Mouse (Mus musculus): ENCODE data around the gene Gm13278. TPM values are rescaled to one million over a fixed set of nuclear protein-coding genes. Genes with fewer than 3 reads are reported as not detected.
"Not testable (repeated sequence)": the region's sequence is repeated elsewhere in the genome, so short reads cannot be mapped to it uniquely, and the experiment has no call there.

Gene Gm13278
- not detected in 2 replicates for polyA plus RNA-seq (2014; fragmentation: Nextera tagmentation; extraction: Ambion mirVana)

- not testable (repeated sequence) for H3K27ac ChIP-seq (ENCODE audit: low read length); H3K4me3 ChIP-seq (ENCODE audit: low read depth, low read length); H3K36me3 ChIP-seq (ENCODE audit: control insufficient read depth, insufficient read depth, low read length); ATAC-seq (ENCODE audit: insufficient number of reproducible peaks, insufficient read depth, low FRiP score, low read depth); H3K9ac ChIP-seq (replicated peaks; ENCODE audit: low read depth, low read length); H3K4me2 ChIP-seq (replicated peaks; ENCODE audit: low read depth, low read length); H3K9me3 ChIP-seq (ENCODE audit: control insufficient read depth, low read depth, low read length); H3K27me3 ChIP-seq (ENCODE audit: control insufficient read depth, insufficient read depth, low read length); H3K4me1 ChIP-seq (ENCODE audit: control insufficient read depth, insufficient read depth, low read length)
- no CpG with 5 or more reads among the region's 28 CpGs for WGBS
Measured at GRCm38 (mm10) chr4:88791250-88791649, at the start of gene Gm13278. Gene Gm13278, plus strand, starts transcription at chr4:88791550.

GRCm38 (mm10) chr4:88742771-88743371, 48.5 kb upstream of the Gm13278 start:
- Histone ChIP-seq H3K36me3 (ENCODE audit: control insufficient read depth, insufficient read depth, low read length) (no peaks in the 10 kb centered on the region), H3K27me3 (ENCODE audit: control insufficient read depth, insufficient read depth, low read length) (no peaks in the 10 kb centered on the region), H3K9ac (replicated peaks; ENCODE audit: low read depth, low read length) (no peak overlapping the region), H3K4me3 (ENCODE audit: low read depth, low read length) (no peak overlapping the region), H3K9me3 (ENCODE audit: control insufficient read depth, low read depth, low read length) (no peaks in the 10 kb centered on the region), H3K4me2 (replicated peaks; ENCODE audit: low read depth, low read length) (no peak overlapping the region), H3K4me1 (ENCODE audit: control insufficient read depth, insufficient read depth, low read length) (no peaks in the 10 kb centered on the region), H3K27ac (ENCODE audit: low read length) (peak overlapping the region; percentile 35; the same call in 1 of the 2 replicates)
- 58% methylated on average over 7 of the region's 7 CpGs for WGBS
- no peak for ATAC-seq (ENCODE audit: insufficient number of reproducible peaks, insufficient read depth, low FRiP score, low read depth)

GRCm38 (mm10) chr4:88744207-88744606, 47.1 kb upstream of the Gm13278 start:
- Histone ChIP-seq H3K27me3 (ENCODE audit: control insufficient read depth, insufficient read depth, low read length) (no peaks in the 10 kb centered on the region), H3K9me3 (ENCODE audit: control insufficient read depth, low read depth, low read length) (no peaks in the 10 kb centered on the region), H3K4me1 (ENCODE audit: control insufficient read depth, insufficient read depth, low read length) (no peaks in the 10 kb centered on the region), H3K4me2 (replicated peaks; ENCODE audit: low read depth, low read length) (no peak overlapping the region), H3K9ac (replicated peaks; ENCODE audit: low read depth, low read length) (no peak overlapping the region), H3K27ac (ENCODE audit: low read length) (no peak overlapping the region), H3K36me3 (ENCODE audit: control insufficient read depth, insufficient read depth, low read length) (no peaks in the 10 kb centered on the region), H3K4me3 (ENCODE audit: low read depth, low read length) (no peak overlapping the region)
- 71% methylated on average over 3 of the region's 3 CpGs for WGBS
- ATAC-seq (ENCODE audit: insufficient number of reproducible peaks, insufficient read depth, low FRiP score, low read depth): no peak

GRCm38 (mm10) chr4:88749926-88750325, 41.4 kb upstream of the Gm13278 start:
- H3K27ac ChIP-seq (ENCODE audit: low read length): no peak overlapping the region
- H3K4me1 ChIP-seq (ENCODE audit: control insufficient read depth, insufficient read depth, low read length): no peaks in the 10 kb centered on the region
- WGBS: 50% methylated on average over 6 of the region's 6 CpGs
- no peaks in the 10 kb centered on the region for H3K36me3 ChIP-seq (ENCODE audit: control insufficient read depth, insufficient read depth, low read length)
- no peak for ATAC-seq (ENCODE audit: insufficient number of reproducible peaks, insufficient read depth, low FRiP score, low read depth)
- H3K27me3 ChIP-seq (ENCODE audit: control insufficient read depth, insufficient read depth, low read length): no peaks in the 10 kb centered on the region
- no peaks in the 10 kb centered on the region for H3K9me3 ChIP-seq (ENCODE audit: control insufficient read depth, low read depth, low read length)
- H3K4me3 ChIP-seq (ENCODE audit: low read depth, low read length): no peak overlapping the region
- H3K4me2 ChIP-seq (replicated peaks; ENCODE audit: low read depth, low read length): no peak overlapping the region
- no peak overlapping the region for H3K9ac ChIP-seq (replicated peaks; ENCODE audit: low read depth, low read length)

GRCm38 (mm10) chr4:88754818-88755340, 36.5 kb upstream of the Gm13278 start, which contains the start of gene Gm13271:
Gene Gm13271, plus strand, starts transcription at chr4:88754868.
- WGBS: 67% methylated on average over 15 of the region's 15 CpGs
- not testable (repeated sequence) for H3K4me3 ChIP-seq (ENCODE audit: low read depth, low read length); ATAC-seq (ENCODE audit: insufficient number of reproducible peaks, insufficient read depth, low FRiP score, low read depth); H3K4me1 ChIP-seq (ENCODE audit: control insufficient read depth, insufficient read depth, low read length); H3K9ac ChIP-seq (replicated peaks; ENCODE audit: low read depth, low read length); H3K27me3 ChIP-seq (ENCODE audit: control insufficient read depth, insufficient read depth, low read length); H3K4me2 ChIP-seq (replicated peaks; ENCODE audit: low read depth, low read length); H3K27ac ChIP-seq (ENCODE audit: low read length); H3K36me3 ChIP-seq (ENCODE audit: control insufficient read depth, insufficient read depth, low read length); H3K9me3 ChIP-seq (ENCODE audit: control insufficient read depth, low read depth, low read length)

- WGBS: 11% methylated on average over 28 of the region's 31 CpGs
- not testable (repeated sequence) for ATAC-seq (ENCODE audit: insufficient number of reproducible peaks, insufficient read depth, low FRiP score, low read depth); H3K27me3 ChIP-seq (ENCODE audit: control insufficient read depth, insufficient read depth, low read length); H3K36me3 ChIP-seq (ENCODE audit: control insufficient read depth, insufficient read depth, low read length); H3K4me1 ChIP-seq (ENCODE audit: control insufficient read depth, insufficient read depth, low read length); H3K9me3 ChIP-seq (ENCODE audit: control insufficient read depth, low read depth, low read length)
- Histone ChIP-seq H3K4me3 (ENCODE audit: low read depth, low read length) (peak overlapping the region; percentile 42), H3K4me2 (replicated peaks; ENCODE audit: low read depth, low read length) (peak overlapping the region; percentile 61), H3K27ac (ENCODE audit: low read length) (peak overlapping the region; percentile 93), H3K9ac (replicated peaks; ENCODE audit: low read depth, low read length) (peak overlapping the region; percentile 52)
Measured at GRCm38 (mm10) chr4:88756581-88757513, 34.5 kb upstream of the Gm13278 start.

GRCm38 (mm10) chr4:88757628-88758031, 33.7 kb upstream of the Gm13278 start:
- H3K9ac ChIP-seq (replicated peaks; ENCODE audit: low read depth, low read length); H3K36me3 ChIP-seq (ENCODE audit: control insufficient read depth, insufficient read depth, low read length); H3K27me3 ChIP-seq (ENCODE audit: control insufficient read depth, insufficient read depth, low read length); H3K9me3 ChIP-seq (ENCODE audit: control insufficient read depth, low read depth, low read length); H3K4me1 ChIP-seq (ENCODE audit: control insufficient read depth, insufficient read depth, low read length): not testable (repeated sequence)
- WGBS: 0% methylated on average over 11 of the region's 21 CpGs
- peak overlapping the region; percentile 93 for H3K27ac ChIP-seq (ENCODE audit: low read length)
- peak overlapping the region; percentile 61 for H3K4me2 ChIP-seq (replicated peaks; ENCODE audit: low read depth, low read length)
- peak; percentile 99 for ATAC-seq (ENCODE audit: insufficient number of reproducible peaks, insufficient read depth, low FRiP score, low read depth)
- H3K4me3 ChIP-seq (ENCODE audit: low read depth, low read length): peak overlapping the region; percentile 42

GRCm38 (mm10) chr4:88758751-88759150, 32.6 kb upstream of the Gm13278 start:
- not testable (repeated sequence) for H3K4me2 ChIP-seq (replicated peaks; ENCODE audit: low read depth, low read length); ATAC-seq (ENCODE audit: insufficient number of reproducible peaks, insufficient read depth, low FRiP score, low read depth)

More at GRCm38 (mm10) chr4:88758751-88759150, 32.6 kb upstream of the Gm13278 start:
- not testable (repeated sequence) for H3K4me1 ChIP-seq (ENCODE audit: control insufficient read depth, insufficient read depth, low read length); H3K4me3 ChIP-seq (ENCODE audit: low read depth, low read length); H3K27me3 ChIP-seq (ENCODE audit: control insufficient read depth, insufficient read depth, low read length); H3K9ac ChIP-seq (replicated peaks; ENCODE audit: low read depth, low read length); H3K9me3 ChIP-seq (ENCODE audit: control insufficient read depth, low read depth, low read length); H3K27ac ChIP-seq (ENCODE audit: low read length); H3K36me3 ChIP-seq (ENCODE audit: control insufficient read depth, insufficient read depth, low read length)
- WGBS: 85% methylated on average over 9 of the region's 9 CpGs

All from stomach, embryonic 14.5 days (tissue).